Mouse (Mus musculus) myocyte (in vitro differentiated cells): ENCODE results near the gene Tmem86a. TPM values are rescaled to one million over a fixed set of nuclear protein-coding genes. Genes with fewer than 3 reads are reported as not detected.
A peak's percentile ranks its signal among the peaks of the same experiment; 100 is the strongest.

Experiments
- H3K27me3 ChIP-seq: one replicate; pipeline ENCODE4 v1.6.1; 2011; ENCODE audit not compliant: control insufficient read depth, insufficient read depth, insufficient read length
- H3K36me3 ChIP-seq: one replicate; pipeline ENCODE4 v1.6.1; 2011; ENCODE audit not compliant: control insufficient read depth, insufficient read depth
- H3K4me2 ChIP-seq: one replicate; pipeline ENCODE4 v1.6.1; 2011; ENCODE audit warnings: low read depth, control low read depth
- H3K4me3 ChIP-seq: one replicate; pipeline ENCODE4 v1.5.1; 2011; ENCODE audit warnings: mild to moderate bottlenecking, control low read depth, moderate library complexity
- H3K79me2 ChIP-seq: one replicate; pipeline ENCODE4 v1.6.1; 2011; ENCODE audit not compliant: control insufficient read depth, insufficient read depth
- H3ac ChIP-seq: one replicate; pipeline ENCODE4 v1.6.1; 2011; ENCODE audit not compliant: control insufficient read depth, insufficient read length
- CEBPB ChIP-seq: IDR thresholded peaks from 2 replicates; pipeline ENCODE4 v1.6.1; 2011; ENCODE audit warnings: mild to moderate bottlenecking, moderate library complexity; ENCODE audit not compliant: poor library complexity, insufficient read depth, severe bottlenecking
- E2F4 ChIP-seq: IDR thresholded peaks from one replicate; pipeline ENCODE4 v1.6.1; 2011; ENCODE audit warnings: mild to moderate bottlenecking, control low read depth, moderate library complexity; ENCODE audit not compliant: insufficient read depth
- MAX ChIP-seq: IDR thresholded peaks from one replicate; pipeline ENCODE4 v1.6.1; 2011; ENCODE audit warnings: low read depth, mild to moderate bottlenecking, control low read depth
- MYOD1 ChIP-seq, 3 experiments: IDR thresholded peaks; one replicate each; pipeline ENCODE4 v1.6.1; 2011; ENCODE audit warnings: control low read depth in 2 of 3, low read depth in 2 of 3, mild to moderate bottlenecking in 2 of 3, moderate library complexity in 1 of 3; ENCODE audit not compliant: insufficient read length in 2 of 3, control insufficient read depth in 1 of 3
- MYOG ChIP-seq, 3 experiments: IDR thresholded peaks; one replicate each; pipeline ENCODE4 v1.6.1; 2011; ENCODE audit warnings: control low read depth in 2 of 3, low read depth in 2 of 3, mild to moderate bottlenecking in 2 of 3; ENCODE audit not compliant: insufficient read length in 2 of 3, control insufficient read depth in 1 of 3, insufficient read depth in 1 of 3
- POLR2A ChIP-seq: IDR thresholded peaks from one replicate; pipeline ENCODE4 v1.6.1; 2011; ENCODE audit warnings: low read depth, mild to moderate bottlenecking, control low read depth, moderate library complexity; ENCODE audit not compliant: insufficient read length
- POLR2AphosphoS2 ChIP-seq: IDR thresholded peaks from one replicate; pipeline ENCODE4 v1.6.1; 2011; ENCODE audit warnings: low read depth, control low read depth; ENCODE audit not compliant: insufficient read length
- REST ChIP-seq: IDR thresholded peaks from one replicate; pipeline ENCODE4 v1.6.1; 2011; ENCODE audit warnings: mild to moderate bottlenecking, control low read depth, moderate library complexity; ENCODE audit not compliant: insufficient read depth, insufficient read length
- SRF ChIP-seq: IDR thresholded peaks from one replicate; pipeline ENCODE4 v1.6.1; 2011; ENCODE audit warnings: low read depth; ENCODE audit not compliant: control insufficient read depth, insufficient read length
- TCF12 ChIP-seq: IDR thresholded peaks from one replicate; pipeline ENCODE4 v1.6.1; 2011; ENCODE audit warnings: mild to moderate bottlenecking, control low read depth; ENCODE audit not compliant: poor library complexity, insufficient read depth, severe bottlenecking
- TCF3 ChIP-seq: IDR thresholded peaks from one replicate; pipeline ENCODE4 v1.6.1; 2011; ENCODE audit warnings: low read depth, control low read depth; ENCODE audit not compliant: insufficient read length
- USF1 ChIP-seq: IDR thresholded peaks from one replicate; pipeline ENCODE4 v1.6.1; 2011; ENCODE audit warnings: low read depth, mild to moderate bottlenecking, control low read depth, moderate library complexity
- polyA plus RNA-seq: library from polyadenylated mRNA; unstranded; fragments of >200 nt; fragmentation: generic; extraction: Trizol; gene quantifications from one replicate; pipeline ENCODE4 v1.2.1, GENCODE M21; 2012; ENCODE audit warnings: missing spikeins

Tmem86a gene
- polyA plus RNA-seq, 1 experiment, result 28.6 TPM

- TF ChIP-seq USF1 (no peak), POLR2AphosphoS2 (no peak), MAX (no peak), MYOG (IDR thresholded peaks at IDR 0.05; ENCODE audit: control insufficient read depth in 1 of 3, insufficient read depth in 1 of 3, insufficient read length in 2 of 3, low read depth in 2 of 3) (no peak), SRF (no peak), POLR2A (no peak), REST (no peak), CEBPB (no peak), MYOD1 (IDR thresholded peaks at IDR 0.05; ENCODE audit: control insufficient read depth in 1 of 3, insufficient read length in 2 of 3, low read depth in 2 of 3) (no peak), TCF12 (no peak), TCF3 (no peak), E2F4 (no peak)
- H3K4me2 ChIP-seq, result no peak overlapping the region
These were observed 15.0 kb upstream of the Tmem86a start for GRCm38 (mm10) chr7:47035426-47035825.

GRCm38 (mm10) chr7:47041706-47042105 is 8.7 kb upstream of the Tmem86a start:
- Histone ChIP-seq H3K27me3 (no peaks in the 10 kb centered on the region), H3K4me2 (no peak overlapping the region), H3K79me2 (no peaks in the 10 kb centered on the region), H3K4me3 (no peak overlapping the region), H3ac (no peak overlapping the region), H3K36me3 (no peaks in the 10 kb centered on the region)
- TF ChIP-seq E2F4 (no peak), USF1 (no peak), POLR2A (no peak), MAX (no peak), REST (no peak), POLR2AphosphoS2 (no peak), MYOD1 (IDR thresholded peaks at IDR 0.05; ENCODE audit: control insufficient read depth in 1 of 3, insufficient read length in 2 of 3, low read depth in 2 of 3) (no peak), TCF3 (no peak), TCF12 (no peak), CEBPB (no peak), SRF (no peak), MYOG (IDR thresholded peaks at IDR 0.05; ENCODE audit: control insufficient read depth in 1 of 3, insufficient read depth in 1 of 3, insufficient read length in 2 of 3, low read depth in 2 of 3) (no peak)

More at GRCm38 (mm10) chr7:47035426-47035825, 15.0 kb upstream of the Tmem86a start:
- no peaks in the 10 kb centered on the region for H3K27me3 ChIP-seq
- H3K4me3 ChIP-seq, result no peak overlapping the region
- H3ac ChIP-seq, result no peak overlapping the region
- H3K79me2 ChIP-seq, result no peaks in the 10 kb centered on the region
- no peaks in the 10 kb centered on the region for H3K36me3 ChIP-seq

GRCm38 (mm10) chr7:47042121-47042520 is 8.3 kb upstream of the Tmem86a start:
- Histone ChIP-seq H3K4me2 (no peak overlapping the region), H3K4me3 (no peak overlapping the region), H3K27me3 (no peaks in the 10 kb centered on the region), H3K36me3 (no peaks in the 10 kb centered on the region), H3ac (no peak overlapping the region), H3K79me2 (no peaks in the 10 kb centered on the region)
- TF ChIP-seq TCF3 (no peak), SRF (no peak), TCF12 (no peak), USF1 (no peak), POLR2A (no peak)

GRCm38 (mm10) chr7:47042823-47043490 is 7.4 kb upstream of the Tmem86a start:
- no peak overlapping the region for H3K4me2 ChIP-seq
- H3K27me3 ChIP-seq, result no peaks in the 10 kb centered on the region
- TF ChIP-seq E2F4, result no peak
- no peak for TF ChIP-seq TCF3
- TF ChIP-seq MAX, result no peak
- no peak overlapping the region for H3ac ChIP-seq
- H3K36me3 ChIP-seq, result no peaks in the 10 kb centered on the region
- no peak overlapping the region for H3K4me3 ChIP-seq
- H3K79me2 ChIP-seq, result no peaks in the 10 kb centered on the region

GRCm38 (mm10) chr7:47050766-47051165 is 365 bp downstream of the Tmem86a start:
- Histone ChIP-seq H3K27me3 (no peaks in the 10 kb centered on the region), H3K79me2 (no peaks in the 10 kb centered on the region), H3K36me3 (no peaks in the 10 kb centered on the region), H3K4me3 (peak overlapping the region; percentile 36), H3K4me2 (peak overlapping the region; percentile 76), H3ac (peak overlapping the region; percentile 3)
- TF ChIP-seq USF1, result peak; percentile 79
- no peak for TF ChIP-seq REST
- no peak for TF ChIP-seq CEBPB
